Mouse (Mus musculus) left cerebral cortex, postnatal 14 days (tissue): Measurements from ENCODE around the gene Lpp. TPM values are rescaled to one million over a fixed set of nuclear protein-coding genes. Genes with fewer than 3 reads are reported as not detected.

Source experiments
- DNase-seq, 2 experiments: peaks; one replicate each; pipeline ENCODE4 v3.0.0; 2021 to 2022; ENCODE audit warnings: low spot score in 2 of 2, mixed read lengths in 1 of 2
- intact Hi-C: fragments of 180-260 bp; cut with DNase I; formaldehyde crosslinking; loops from one replicate; pipeline ENCODE4 v1.15.1; 2025
- total RNA-seq, 2 experiments: library from RNA; stranded (reverse); gene quantifications; 2 replicates each; pipeline ENCODE4 v1.2.3; 2021

The Lpp gene
- total RNA-seq, 2 experiments from 2014 or later, result 6.8 to 8.3 TPM

GRCm38 (mm10) chr16:24915470-24915869 is 522.2 kb downstream of the Lpp start:
- DNase-seq, result no peak
- intact Hi-C loops, result loop anchor here (10.0 kb wide), 1 partner anchor 931 kb away; the partner anchor contains the start of genes Bcl6 and Gm37419

GRCm38 (mm10) chr16:24919349-24920012 is 526.2 kb downstream of the Lpp start:
- intact Hi-C loops, result loop anchor here (10.0 kb wide), 1 partner anchor 935 kb away; the partner anchor contains the start of genes Bcl6 and Gm37419
- no peak for DNase-seq

GRCm38 (mm10) chr16:24930070-24930469 is 536.8 kb downstream of the Lpp start:
- no peak for DNase-seq
- intact Hi-C loops, result no loop called here

GRCm38 (mm10) chr16:24930621-24931020 is 537.3 kb downstream of the Lpp start:
- DNase-seq, result no peak
- intact Hi-C loops, result no loop called here

DNA sequence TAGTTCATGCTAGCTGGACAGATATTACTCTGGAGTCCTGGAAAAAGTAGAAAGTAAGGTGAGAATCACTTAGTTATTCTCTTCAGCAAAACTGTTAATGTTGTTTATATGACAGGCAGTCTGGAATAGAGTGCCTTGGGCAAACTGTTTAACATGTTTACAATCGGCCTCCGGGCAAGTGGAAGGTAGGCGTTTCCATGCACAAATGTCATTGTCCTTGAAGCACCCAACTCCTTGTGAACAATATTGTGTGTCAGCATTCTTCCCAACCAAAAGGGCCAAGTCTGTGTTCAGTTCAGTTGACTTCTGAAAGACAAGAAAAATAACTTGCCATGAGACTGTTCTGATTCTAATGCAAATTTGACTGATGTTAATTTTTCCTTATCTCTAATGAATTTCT is 539.5 kb downstream of the Lpp start:
- intact Hi-C loops, result no loop called here

DNA sequence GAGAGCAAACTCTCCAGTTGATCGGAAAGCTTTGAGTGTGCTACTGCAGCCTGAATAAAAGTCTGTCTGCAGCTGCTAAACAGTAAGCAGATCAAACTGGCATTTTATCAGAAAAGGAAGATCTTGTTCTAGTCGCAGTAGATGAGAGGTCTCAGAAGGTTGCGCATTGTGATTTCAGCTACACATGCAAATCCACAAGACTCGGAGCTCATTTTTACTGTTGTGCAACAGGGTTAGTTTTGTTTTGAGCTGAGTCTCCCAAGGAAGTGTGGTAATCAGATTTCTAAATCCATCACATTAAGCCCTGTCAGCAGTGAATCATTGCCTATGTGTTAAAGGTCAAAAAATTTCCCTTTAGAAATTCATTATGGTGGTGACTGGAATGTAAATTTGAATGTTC is 540.4 kb downstream of the Lpp start:
- intact Hi-C loops, result no loop called here
- DNase-seq, result no peak

More for the DNA sequence above, 539.5 kb downstream of the Lpp start:
- DNase-seq, result no peak

- intact Hi-C loops, result no loop called here
- peak in 1 of 2 experiments; percentile 44 for DNase-seq
Measured at GRCm38 (mm10) chr16:24941306-24942160, 548.2 kb downstream of the Lpp start.

- intact Hi-C loops, result no loop called here
- no peak for DNase-seq
Measured at GRCm38 (mm10) chr16:24943486-24944261, 550.4 kb downstream of the Lpp start.

DNA sequence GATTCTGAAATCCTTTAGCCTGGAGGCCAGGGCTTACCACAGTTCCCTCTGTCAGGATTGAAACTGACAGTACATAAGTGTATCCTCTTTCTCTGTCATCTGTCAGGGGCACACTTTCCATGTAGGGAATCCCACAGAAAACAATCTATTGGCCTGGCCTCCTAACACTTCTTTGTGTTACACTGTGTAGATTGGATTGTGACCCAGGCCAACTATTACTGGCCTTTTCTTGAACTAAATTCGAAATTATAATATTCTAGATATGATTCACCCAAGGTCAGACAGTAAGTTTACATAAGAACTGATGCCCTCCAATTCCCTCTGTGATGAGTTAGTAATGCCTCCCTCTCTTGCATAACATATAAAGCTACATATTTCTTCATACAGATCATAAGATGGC is 553.0 kb downstream of the Lpp start:
- intact Hi-C loops, result no loop called here
- no peak for DNase-seq

DNA sequence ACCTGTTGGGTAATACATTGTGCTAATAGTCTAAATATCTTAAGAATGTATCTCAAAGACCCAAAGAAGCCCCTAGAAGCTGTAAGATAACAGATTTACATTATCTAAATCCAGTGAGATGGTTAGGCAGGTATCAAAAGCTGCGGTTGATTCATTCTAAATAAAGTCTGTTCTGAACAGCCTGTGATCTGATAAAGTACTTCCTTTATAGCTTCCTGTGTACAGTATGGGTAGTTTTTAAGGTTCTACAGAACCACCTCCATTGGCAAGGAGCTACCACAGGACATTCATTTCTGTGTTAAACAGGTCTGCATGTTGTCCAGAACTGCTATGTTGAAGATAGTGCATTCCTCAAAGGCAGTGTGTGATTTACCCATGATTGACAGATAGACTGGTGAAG is 554.2 kb downstream of the Lpp start:
- DNase-seq, result no peak
- intact Hi-C loops, result no loop called here

GRCm38 (mm10) chr16:24948091-24948690 is 554.9 kb downstream of the Lpp start:
- no peak for DNase-seq
- intact Hi-C loops, result no loop called here

DNA sequence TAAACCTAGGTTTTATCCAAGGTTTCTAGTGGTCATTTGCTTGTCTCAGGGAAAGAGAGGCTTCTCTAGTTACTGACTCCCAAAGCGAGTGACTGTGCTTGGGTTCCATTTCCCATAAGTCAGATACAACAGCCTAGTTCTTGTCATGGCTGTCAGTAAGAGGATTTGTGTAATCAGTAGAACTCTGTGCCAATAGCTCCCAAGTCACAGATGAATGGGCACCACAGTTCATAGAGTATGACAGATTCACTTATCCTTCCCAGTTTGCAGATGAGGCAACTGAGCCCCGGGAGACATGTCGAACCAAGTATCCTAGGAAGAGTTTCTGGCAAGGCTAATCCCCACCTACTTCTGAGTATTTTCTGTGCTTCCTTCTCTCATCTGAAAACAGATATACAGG is 556.0 kb downstream of the Lpp start:
- intact Hi-C loops, result no loop called here
- DNase-seq, result no peak

- intact Hi-C loops, result no loop called here
Measured at GRCm38 (mm10) chr16:24950112-24950743, 556.9 kb downstream of the Lpp start.

GRCm38 (mm10) chr16:24951909-24952308 is 558.6 kb downstream of the Lpp start:
- DNase-seq, result no peak
- intact Hi-C loops, result no loop called here

More at GRCm38 (mm10) chr16:24950112-24950743, 556.9 kb downstream of the Lpp start:
- no peak for DNase-seq

DNA sequence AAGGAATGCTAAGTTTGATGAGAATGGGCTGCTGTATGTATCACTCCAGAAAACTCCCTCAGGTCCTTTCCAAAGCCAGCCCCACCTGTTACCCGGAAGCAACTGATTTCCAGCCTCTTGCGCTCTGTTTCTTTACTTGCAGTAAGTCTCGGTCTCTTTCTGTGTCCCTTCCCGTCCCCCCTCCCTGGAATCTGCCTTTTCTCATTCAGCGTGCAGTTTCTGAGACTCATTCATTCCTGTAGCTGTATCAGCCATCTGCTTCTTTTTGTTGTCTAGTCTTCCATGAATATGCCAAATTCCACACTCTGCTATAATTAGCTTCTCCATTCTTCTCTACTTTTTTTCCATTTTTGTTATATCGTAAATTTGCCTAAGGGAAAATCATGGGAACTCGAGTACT is 561.7 kb downstream of the Lpp start:
- no peak for DNase-seq

DNA sequence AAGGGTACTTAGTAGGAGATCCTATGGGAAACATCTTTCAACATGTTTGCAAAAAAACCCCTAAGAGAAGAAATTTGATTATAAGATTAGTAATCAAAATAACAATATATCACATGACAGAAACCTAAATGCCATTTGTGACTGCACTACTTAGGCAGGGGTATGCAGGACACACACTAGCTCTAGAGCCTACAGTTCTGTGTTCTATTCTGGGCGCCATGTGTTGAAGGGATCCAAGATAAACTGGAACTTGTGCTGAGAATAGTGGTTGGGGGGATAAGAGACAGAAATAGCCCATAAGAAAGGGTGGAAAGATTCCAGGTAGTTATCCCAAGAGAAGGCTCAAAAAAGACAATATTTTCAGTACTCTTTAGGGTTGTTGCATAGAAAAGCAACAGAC is 565.4 kb downstream of the Lpp start:
- intact Hi-C loops, result no loop called here

More for the DNA sequence above, 561.7 kb downstream of the Lpp start:
- intact Hi-C loops, result no loop called here

GRCm38 (mm10) chr16:24960901-24961806 is 567.8 kb downstream of the Lpp start:
- DNase-seq, result peak in 1 of 2 experiments; percentile 52
- intact Hi-C loops, result loop anchor here (10.0 kb wide), 1 partner anchor 294 kb away; no protein-coding TSS in a partner anchor

More for the DNA sequence above, 565.4 kb downstream of the Lpp start:
- no peak for DNase-seq

DNA sequence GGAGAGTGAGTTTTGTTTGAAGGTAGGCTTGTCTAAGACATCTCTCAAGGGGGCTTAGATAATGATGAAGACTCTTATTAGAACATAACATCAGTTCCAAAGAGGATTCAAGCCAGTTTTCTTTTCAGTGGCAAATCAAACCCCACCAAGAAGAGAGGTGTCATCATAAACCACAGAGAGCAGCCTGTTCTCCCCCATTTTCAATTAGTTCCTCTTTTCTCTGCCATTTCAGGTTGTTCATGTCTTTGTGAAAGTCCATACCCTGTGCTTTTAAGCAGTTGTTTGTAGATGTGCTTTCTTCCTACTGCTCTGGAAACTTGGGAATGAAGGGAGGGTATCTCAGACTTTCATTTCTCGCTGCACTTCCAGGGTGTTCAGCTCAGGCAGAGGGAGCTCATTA is 571.0 kb downstream of the Lpp start:
- intact Hi-C loops, result loop anchor here (10.0 kb wide), 1 partner anchor 290 kb away; no protein-coding TSS in a partner anchor
- DNase-seq, result no peak
